In the genomic region with DNA sequence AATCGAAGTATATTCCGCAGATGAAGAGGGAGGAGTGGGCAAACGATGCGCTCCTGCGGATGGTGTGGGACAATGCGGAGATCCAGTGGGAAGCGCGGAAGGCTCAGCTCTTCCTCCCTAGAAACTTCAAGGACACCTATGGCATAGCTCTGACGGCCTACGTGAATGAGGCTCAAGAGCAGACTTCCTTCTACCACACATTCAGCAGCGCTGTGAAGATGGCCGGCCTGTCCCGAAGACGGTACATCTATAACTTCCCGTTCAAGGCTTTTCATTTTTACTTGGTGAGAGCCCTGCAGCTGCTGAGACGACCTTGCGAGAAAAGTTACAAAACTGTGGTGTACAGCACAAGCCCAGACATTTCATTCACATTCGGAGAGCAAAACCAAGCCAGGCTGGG, we compare ENCODE assay signal across 9 mouse cellular contexts. TPM values are rescaled to one million over a fixed set of nuclear protein-coding genes. Genes with fewer than 3 reads are reported as not detected.
DNase-seq lines count a peak whose midpoint lies in the region; ATAC-seq lines count a peak whose summit lies in the region.
"Had no signal": no experiment of that assay in that cellular context is flagged by ENCODE, and none has a peak within 500 bp of the region (broad histone marks: within the 10 kb centered on the region; RNA-seq: fewer than 3 reads in every experiment).

No protein-coding gene starts in this region.

- no peak overlapping the region for H3K9ac ChIP-seq in kidney, embryonic 14.5 days (ENCODE audit: low read depth, low read length)
- no peak overlapping the region for H3K9ac ChIP-seq in intestine, embryonic 14.5 days (ENCODE audit: low read length)

- peak overlapping the region; percentile 21 for H3K4me3 ChIP-seq in kidney, embryonic 14.5 days (ENCODE audit: low read length)
- peak overlapping the region; percentile 36 for H3K4me3 ChIP-seq in embryonic facial prominence, embryonic 10.5 days
- peak overlapping the region; percentile 23 for H3K4me3 ChIP-seq in intestine, embryonic 14.5 days (ENCODE audit: low read depth, low read length)

- DNase-seq in kidney, postnatal 10 days, result no peak
- no peak for DNase-seq in embryonic facial prominence, embryonic 10.5 days (ENCODE audit: low spot score)
- DNase-seq in intestine, embryonic 14.5 days (ENCODE audit: low spot score), result no peak
- no peak for DNase-seq in cerebellum, postnatal 25 days
- no peak for DNase-seq in left cerebral cortex, adult 9 months (ENCODE audit: low spot score in 2 of 2)
- DNase-seq in lung, postnatal 36 days, result no peak
- DNase-seq: gastrocnemius, postnatal 14 days had no signal

- H3K4me1 ChIP-seq in kidney, embryonic 14.5 days (ENCODE audit: control insufficient read depth, insufficient read depth, low read length), result no peaks in the 10 kb centered on the region
- peaks cover 5% of the 10 kb centered on the region for H3K4me1 ChIP-seq in embryonic facial prominence, embryonic 10.5 days
- peaks cover 5% of the 10 kb centered on the region; the same call in 1 of the 2 replicates for H3K4me1 ChIP-seq in intestine, embryonic 14.5 days (replicated peaks; ENCODE audit: control insufficient read depth, insufficient read depth, low read length)

- ATAC-seq in kidney, embryonic 14.5 days (ENCODE audit: low FRiP score, low TSS enrichment), result no peak
- ATAC-seq in intestine, embryonic 14.5 days (replicated peaks; ENCODE audit: low FRiP score, low TSS enrichment, low read depth), result no peak
- 0 out of 2 replicates have a peak, but pooled peaks have one; percentile 25 for ATAC-seq in monocyte, adult 5-6 weeks (replicated peaks; ENCODE audit: insufficient number of reproducible peaks, low FRiP score, low TSS enrichment, poor library complexity, severe bottlenecking)

- H3K27me3 ChIP-seq in kidney, embryonic 14.5 days (ENCODE audit: control insufficient read depth, insufficient read depth, low read length), result peaks cover 32% of the 10 kb centered on the region
- peaks cover 58% of the 10 kb centered on the region for H3K27me3 ChIP-seq in embryonic facial prominence, embryonic 10.5 days (replicated peaks; ENCODE audit: low read depth, poor library complexity, severe bottlenecking)
- peaks cover 30% of the 10 kb centered on the region for H3K27me3 ChIP-seq in intestine, embryonic 14.5 days (replicated peaks; ENCODE audit: control insufficient read depth, insufficient read depth, low read length)

- no peaks in the 10 kb centered on the region for H3K9me3 ChIP-seq in kidney, embryonic 14.5 days (ENCODE audit: control insufficient read depth, low read length)
- H3K9me3 ChIP-seq in embryonic facial prominence, embryonic 10.5 days, result no peaks in the 10 kb centered on the region
- no peaks in the 10 kb centered on the region for H3K9me3 ChIP-seq in intestine, embryonic 14.5 days (ENCODE audit: control insufficient read depth, low read length)

- H3K27ac ChIP-seq in kidney, embryonic 14.5 days (ENCODE audit: low read depth, low read length), result no peak overlapping the region
- no peak overlapping the region for H3K27ac ChIP-seq in embryonic facial prominence, embryonic 10.5 days (replicated peaks)
- H3K27ac ChIP-seq in intestine, embryonic 14.5 days (ENCODE audit: low read depth), result no peak overlapping the region

- no peaks in the 10 kb centered on the region for H3K36me3 ChIP-seq in kidney, embryonic 14.5 days (ENCODE audit: control insufficient read depth, insufficient read depth, low read length)
- no peaks in the 10 kb centered on the region for H3K36me3 ChIP-seq in embryonic facial prominence, embryonic 10.5 days (replicated peaks)
- no peaks in the 10 kb centered on the region for H3K36me3 ChIP-seq in intestine, embryonic 14.5 days (ENCODE audit: control insufficient read depth, insufficient read depth, low read length)

- H3K4me2 ChIP-seq in kidney, embryonic 14.5 days (replicated peaks; ENCODE audit: low read depth, low read length), result peak overlapping the region; percentile 37
- H3K4me2 ChIP-seq in intestine, embryonic 14.5 days (ENCODE audit: low read length), result peak overlapping the region; percentile 51

- WGBS in kidney, embryonic 14.5 days, result 43% methylated on average over 18 of the region's 18 CpGs
- WGBS in embryonic facial prominence, embryonic 10.5 days, result 38% methylated on average over 18 of the region's 18 CpGs
- WGBS in intestine, embryonic 14.5 days, result 34% methylated on average over 18 of the region's 18 CpGs

RNA-seq across cellular contexts. Expression of a gene that starts 42.5 kb away (rescaled TPM):
- polyA plus RNA-seq in kidney, embryonic 14.5 days (2014; fragmentation: Nextera tagmentation; extraction: Ambion mirVana), result 57.7 and 62.2 TPM in 2 replicates
- 72.6 and 76.2 TPM in 2 replicates for polyA plus RNA-seq in embryonic facial prominence, embryonic 10.5 days (2016; fragmentation: Nextera tagmentation; extraction: Ambion mirVana)
- polyA plus RNA-seq in intestine, embryonic 14.5 days (2014; fragmentation: Nextera tagmentation; extraction: Ambion mirVana), result 57.2 and 62.6 TPM in 2 replicates
- 44.1 to 71.5 TPM (median 50.8 TPM) in 3 replicates for total RNA-seq in monocyte, adult 5-6 weeks (2017)

RNA-seq across cellular contexts. Expression of a gene that starts 43.9 kb away (rescaled TPM):
- 0.84 and 1.0 TPM in 2 replicates for polyA plus RNA-seq in kidney, embryonic 14.5 days (2014; fragmentation: Nextera tagmentation; extraction: Ambion mirVana)
- polyA plus RNA-seq in embryonic facial prominence, embryonic 10.5 days (2016; fragmentation: Nextera tagmentation; extraction: Ambion mirVana), result 0.14 TPM in 1 of 2 replicates, not detected in the other
- 1.9 and 3.3 TPM in 2 replicates for polyA plus RNA-seq in intestine, embryonic 14.5 days (2014; fragmentation: Nextera tagmentation; extraction: Ambion mirVana)
- 0.95 to 3.6 TPM (median 3.5 TPM) in 3 replicates for total RNA-seq in monocyte, adult 5-6 weeks (2017)
